21 mouse cellular contexts compared by ENCODE assay signal in the genomic region with DNA sequence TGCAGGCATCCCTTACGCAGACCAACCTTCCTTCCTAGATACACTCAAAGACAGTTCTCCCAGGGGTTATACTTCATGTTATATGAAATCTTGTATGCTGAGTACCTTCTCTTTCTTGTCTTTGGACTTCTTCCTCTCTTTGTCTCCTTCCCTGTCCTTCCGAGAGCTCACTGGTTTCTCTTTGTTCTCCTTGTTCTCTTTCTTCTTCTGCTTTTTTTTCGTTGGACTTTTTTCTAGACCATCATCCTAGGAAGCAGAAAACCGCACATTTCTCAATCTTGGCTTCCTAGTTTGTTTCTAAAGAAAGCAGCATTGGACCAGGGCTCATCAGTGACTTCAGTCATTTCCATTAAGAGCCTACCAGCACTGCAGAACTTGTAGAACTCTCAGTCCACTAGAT.
"Had no signal": no experiment of that assay in that cellular context is flagged by ENCODE, and none has a peak within 500 bp of the region (broad histone marks: within the 10 kb centered on the region; RNA-seq: fewer than 3 reads in every experiment).

No protein-coding gene starts in this region.

- H3K27me3 ChIP-seq: kidney, embryonic 15.5 days; limb, embryonic 13.5 days; liver, embryonic 13.5 days; midbrain, embryonic 12.5 days; midbrain, embryonic 15.5 days; neural tube, embryonic 12.5 days; neural tube, embryonic 15.5 days; stomach, embryonic 15.5 days had no signal

- DNase-seq: kidney, adult 11 months; kidney, adult 8-10 months; kidney, postnatal 10 days; kidney, postnatal 36 days; liver; liver, embryonic 13.5 days; lung, adult 2 months; lung, postnatal 14 days; lung, postnatal 4 days; right cerebral cortex, adult 18-20 months; right cerebral cortex, postnatal 25 days; spleen, adult 18-20 months; thymus, postnatal 36 days had no signal

- H3K4me2 ChIP-seq: kidney, embryonic 15.5 days; limb, embryonic 13.5 days; liver, embryonic 13.5 days; midbrain, embryonic 12.5 days; midbrain, embryonic 15.5 days; neural tube, embryonic 12.5 days; neural tube, embryonic 15.5 days; stomach, embryonic 15.5 days had no signal

- H3K9me3 ChIP-seq: kidney, embryonic 15.5 days; limb, embryonic 10.5 days; limb, embryonic 13.5 days; liver, embryonic 13.5 days; midbrain, embryonic 12.5 days; midbrain, embryonic 15.5 days; neural tube, embryonic 12.5 days; neural tube, embryonic 15.5 days; stomach, embryonic 15.5 days had no signal

- H3K9ac ChIP-seq: kidney, embryonic 15.5 days; limb, embryonic 13.5 days; liver, embryonic 13.5 days; midbrain, embryonic 12.5 days; midbrain, embryonic 15.5 days; neural tube, embryonic 12.5 days; neural tube, embryonic 15.5 days; stomach, embryonic 15.5 days had no signal

- ATAC-seq: midbrain, embryonic 15.5 days had no signal

- H3K4me1 ChIP-seq: kidney, embryonic 15.5 days; limb, embryonic 10.5 days; limb, embryonic 13.5 days; liver, embryonic 13.5 days; midbrain, embryonic 12.5 days; midbrain, embryonic 15.5 days; neural tube, embryonic 12.5 days; neural tube, embryonic 15.5 days; stomach, embryonic 15.5 days had no signal

- H3K27ac ChIP-seq: kidney, embryonic 15.5 days; limb, embryonic 10.5 days; limb, embryonic 13.5 days; liver, embryonic 13.5 days; midbrain, embryonic 12.5 days; midbrain, embryonic 15.5 days; neural tube, embryonic 12.5 days; neural tube, embryonic 15.5 days; stomach, embryonic 15.5 days had no signal

- H3K4me3 ChIP-seq: kidney, embryonic 15.5 days; limb, embryonic 10.5 days; limb, embryonic 13.5 days; liver, embryonic 13.5 days; midbrain, embryonic 12.5 days; midbrain, embryonic 15.5 days; neural tube, embryonic 12.5 days; neural tube, embryonic 15.5 days; stomach, embryonic 15.5 days had no signal
